Mouse (Mus musculus): ENCODE measurements at regions not wholly inside any gene's neighbourhood (a gene's known extent, or its start where the extent isn't known, plus 50 kb on each side); places are given as distances from the start of the nearest gene placed in this dataset.
A peak's percentile ranks its signal among the peaks of the same experiment; 100 is the strongest.

GRCm38 (mm10) chr7:136844282-136844681 lies 50.1 kb upstream of the Mgmt start:
- Histone ChIP-seq H3K9ac (ENCODE audit: low read length) (no peak overlapping the region), H3K4me2 (no peak overlapping the region), H3K27ac (ENCODE audit: low read depth, low read length) (no peak overlapping the region), H3K9me3 (ENCODE audit: control insufficient read depth, low read length) (no peaks in the 10 kb centered on the region), H3K4me3 (ENCODE audit: low read depth, low read length) (no peak overlapping the region), H3K36me3 (ENCODE audit: control insufficient read depth, insufficient read depth, low read length) (no peaks in the 10 kb centered on the region), H3K4me1 (ENCODE audit: control insufficient read depth, insufficient read depth, low read length) (peaks cover 5% of the 10 kb centered on the region; the same call in 1 of the 2 replicates), H3K27me3 (ENCODE audit: control insufficient read depth, insufficient read depth, low read length) (no peaks in the 10 kb centered on the region)
- DNase-seq (ENCODE audit: low spot score, missing footprints): peak; percentile 82
- no peak for ATAC-seq (ENCODE audit: low FRiP score)
- WGBS: 40% methylated on average over 5 of the region's 5 CpGs
